Mouse (Mus musculus) neural tube, embryonic 12.5 days (tissue): Measurements from ENCODE around the gene Gm10271. TPM values are rescaled to one million over a fixed set of nuclear protein-coding genes. Genes with fewer than 3 reads are reported as not detected.

Experiments
- ATAC-seq: fragments of 200-750 bp; cut with Nextera tagmentation; 2 replicates; pipeline ENCODE4 v1.8.0; 2017; ENCODE audit warnings: low read depth, mild to moderate bottlenecking, moderate TSS enrichment, moderate library complexity; ENCODE audit not compliant: low FRiP score
- H3K27ac ChIP-seq: fragments of 300-500 bp; sonication (generic); 2 replicates; pipeline ENCODE4 v1.5.1; 2016
- H3K27me3 ChIP-seq: fragments of 300-500 bp; sonication (generic); replicated peaks from 2 replicates; pipeline ENCODE4 v1.6.1; 2016; ENCODE audit warnings: mild to moderate bottlenecking
- H3K36me3 ChIP-seq: fragments of 300-500 bp; sonication (generic); 2 replicates; pipeline ENCODE4 v1.6.1; 2016; ENCODE audit warnings: mild to moderate bottlenecking
- H3K4me1 ChIP-seq: fragments of 300-500 bp; sonication (generic); 2 replicates; pipeline ENCODE4 v1.6.1; 2016
- H3K4me2 ChIP-seq: fragments of 300-500 bp; sonication (generic); replicated peaks from 2 replicates; pipeline ENCODE4 v1.6.1; 2016; ENCODE audit warnings: mild to moderate bottlenecking
- H3K4me3 ChIP-seq: fragments of 300-500 bp; sonication (generic); 2 replicates; pipeline ENCODE4 v1.5.1; 2016
- H3K9ac ChIP-seq: fragments of 300-500 bp; sonication (generic); 2 replicates; pipeline ENCODE4 v1.6.1; 2016; ENCODE audit warnings: mild to moderate bottlenecking
- H3K9me3 ChIP-seq: fragments of 300-500 bp; sonication (generic); 2 replicates; pipeline ENCODE4 v1.6.1; 2016; ENCODE audit warnings: mild to moderate bottlenecking
- WGBS: fragments of 180-500 bp; shearing (Covaris S2); methylation state at CpG from one replicate; pipeline ENCODE4 v1.1.7; 2016; 5-methylcytosine and 5-hydroxymethylcytosine counted together
- polyA plus RNA-seq: library from polyadenylated mRNA; unstranded; fragments of >200 nt; fragmentation: Nextera tagmentation; extraction: Ambion mirVana; gene quantifications from 2 replicates; pipeline ENCODE4 v1.2.1, GENCODE M21; 2016

The Gm10271 gene
- polyA plus RNA-seq, 1 experiment from 2014 or later: not detected

- H3K4me1 ChIP-seq: no peaks in the 10 kb centered on the region
- no peak overlapping the region for H3K9ac ChIP-seq
- H3K4me3 ChIP-seq: no peak overlapping the region
- H3K9me3 ChIP-seq: no peaks in the 10 kb centered on the region
- no peaks in the 10 kb centered on the region for H3K27me3 ChIP-seq
- no peak overlapping the region for H3K4me2 ChIP-seq
- H3K36me3 ChIP-seq: peaks cover 48% of the 10 kb centered on the region
- no peak for ATAC-seq
- H3K27ac ChIP-seq: no peak overlapping the region
- WGBS: 91% methylated on average over 11 of the region's 11 CpGs
Observed at GRCm38 (mm10) chr10:116926428-116927113, 45.8 kb downstream of the Gm10271 start.

DNA sequence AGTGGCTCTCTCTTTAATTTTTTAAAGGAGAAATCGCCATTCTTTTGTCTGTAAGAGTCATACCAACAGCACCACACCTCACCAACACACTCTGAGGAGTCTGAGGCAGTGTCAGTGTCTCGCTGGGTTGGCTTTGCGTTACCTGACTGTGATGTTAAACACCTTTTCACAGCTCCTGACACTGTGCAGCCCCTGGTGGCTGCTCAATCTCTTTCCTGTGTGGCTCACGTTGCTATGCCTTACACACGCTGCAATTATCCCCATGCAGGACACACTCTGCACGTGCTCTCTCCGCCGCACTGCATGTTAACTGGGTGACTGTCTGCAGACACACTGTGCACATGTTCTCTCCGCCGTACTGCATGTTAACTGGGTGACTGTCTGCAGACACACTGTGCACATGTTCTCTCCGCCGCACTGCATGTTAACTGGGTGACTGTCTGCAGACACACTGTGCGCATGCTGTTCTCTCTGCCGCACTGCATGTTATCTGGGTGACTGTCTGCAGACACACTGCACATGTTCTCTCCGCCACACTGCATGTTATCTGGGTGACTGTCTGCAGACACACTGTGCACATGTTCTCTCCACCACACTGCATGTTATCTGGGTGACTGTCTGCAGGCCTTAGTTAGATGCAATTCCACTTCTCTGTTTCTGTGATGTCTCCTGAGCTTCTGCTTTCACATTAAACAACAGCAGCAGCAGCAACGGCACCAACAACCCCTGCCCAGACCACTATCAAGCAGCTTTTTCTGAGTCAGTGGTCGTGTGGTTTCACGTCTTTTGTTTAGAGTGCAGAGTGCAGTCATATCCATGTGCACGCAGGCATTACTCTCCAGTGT lies 48.5 kb downstream of the Gm10271 start:
- Histone ChIP-seq H3K27me3 (no peaks in the 10 kb centered on the region), H3K4me1 (no peaks in the 10 kb centered on the region), H3K4me3 (no peak overlapping the region), H3K27ac (no peak overlapping the region), H3K9ac (no peak overlapping the region), H3K36me3 (peaks cover 44% of the 10 kb centered on the region), H3K4me2 (no peak overlapping the region), H3K9me3 (no peaks in the 10 kb centered on the region)
- ATAC-seq: no peak
- 93% methylated on average over 19 of the region's 19 CpGs for WGBS

GRCm38 (mm10) chr10:116922161-116922560 lies 50.2 kb downstream of the Gm10271 start:
- H3K4me2 ChIP-seq: no peak overlapping the region
- no peaks in the 10 kb centered on the region for H3K9me3 ChIP-seq
- ATAC-seq: no peak
- no peak overlapping the region for H3K4me3 ChIP-seq
- peaks cover 48% of the 10 kb centered on the region for H3K36me3 ChIP-seq
- no peak overlapping the region for H3K27ac ChIP-seq
- no peak overlapping the region for H3K9ac ChIP-seq
- H3K4me1 ChIP-seq: no peaks in the 10 kb centered on the region
- no peaks in the 10 kb centered on the region for H3K27me3 ChIP-seq
- WGBS: 88% methylated on average over 15 of the region's 15 CpGs

- no peak overlapping the region for H3K27ac ChIP-seq
- no peak for ATAC-seq
- no peaks in the 10 kb centered on the region for H3K4me1 ChIP-seq
- H3K27me3 ChIP-seq: no peaks in the 10 kb centered on the region
- peaks cover 50% of the 10 kb centered on the region for H3K36me3 ChIP-seq
- H3K9ac ChIP-seq: no peak overlapping the region
- 94% methylated on average over 15 of the region's 15 CpGs for WGBS
- H3K4me3 ChIP-seq: no peak overlapping the region
- H3K4me2 ChIP-seq: no peak overlapping the region
- no peaks in the 10 kb centered on the region for H3K9me3 ChIP-seq
Observed at GRCm38 (mm10) chr10:116921416-116921815, 51.0 kb downstream of the Gm10271 start.

- Histone ChIP-seq H3K4me3 (no peak overlapping the region), H3K9ac (no peak overlapping the region), H3K9me3 (no peaks in the 10 kb centered on the region), H3K27ac (no peak overlapping the region), H3K36me3 (peaks cover 49% of the 10 kb centered on the region), H3K4me2 (no peak overlapping the region), H3K27me3 (no peaks in the 10 kb centered on the region), H3K4me1 (no peaks in the 10 kb centered on the region)
- ATAC-seq: no peak
- 96% methylated on average over 8 of the region's 8 CpGs for WGBS
Observed at GRCm38 (mm10) chr10:116920641-116921040, 51.8 kb downstream of the Gm10271 start.

- Histone ChIP-seq H3K4me3 (no peak overlapping the region), H3K27me3 (no peaks in the 10 kb centered on the region), H3K9ac (no peak overlapping the region), H3K4me2 (no peak overlapping the region), H3K27ac (no peak overlapping the region), H3K36me3 (peaks cover 47% of the 10 kb centered on the region), H3K9me3 (no peaks in the 10 kb centered on the region), H3K4me1 (no peaks in the 10 kb centered on the region)
- no peak for ATAC-seq
- 88% methylated on average over 25 of the region's 25 CpGs for WGBS
Observed at GRCm38 (mm10) chr10:116919368-116920317, 52.8 kb downstream of the Gm10271 start.

GRCm38 (mm10) chr10:116916581-116916980 lies 55.8 kb downstream of the Gm10271 start:
- Histone ChIP-seq H3K9me3 (no peaks in the 10 kb centered on the region), H3K4me1 (no peaks in the 10 kb centered on the region), H3K36me3 (peaks cover 56% of the 10 kb centered on the region), H3K4me2 (no peak overlapping the region), H3K9ac (no peak overlapping the region), H3K27me3 (no peaks in the 10 kb centered on the region), H3K4me3 (no peak overlapping the region), H3K27ac (no peak overlapping the region)
- no peak for ATAC-seq
- WGBS: 80% methylated on average over 8 of the region's 8 CpGs

GRCm38 (mm10) chr10:116915286-116915685 lies 57.1 kb downstream of the Gm10271 start:
- H3K4me1 ChIP-seq: no peaks in the 10 kb centered on the region
- no peak overlapping the region for H3K27ac ChIP-seq
- H3K27me3 ChIP-seq: no peaks in the 10 kb centered on the region
- no peak for ATAC-seq
- peaks cover 61% of the 10 kb centered on the region for H3K36me3 ChIP-seq
- H3K9ac ChIP-seq: no peak overlapping the region
- 94% methylated on average over 8 of the region's 8 CpGs for WGBS
- no peaks in the 10 kb centered on the region for H3K9me3 ChIP-seq
- H3K4me2 ChIP-seq: no peak overlapping the region
- no peak overlapping the region for H3K4me3 ChIP-seq

DNA sequence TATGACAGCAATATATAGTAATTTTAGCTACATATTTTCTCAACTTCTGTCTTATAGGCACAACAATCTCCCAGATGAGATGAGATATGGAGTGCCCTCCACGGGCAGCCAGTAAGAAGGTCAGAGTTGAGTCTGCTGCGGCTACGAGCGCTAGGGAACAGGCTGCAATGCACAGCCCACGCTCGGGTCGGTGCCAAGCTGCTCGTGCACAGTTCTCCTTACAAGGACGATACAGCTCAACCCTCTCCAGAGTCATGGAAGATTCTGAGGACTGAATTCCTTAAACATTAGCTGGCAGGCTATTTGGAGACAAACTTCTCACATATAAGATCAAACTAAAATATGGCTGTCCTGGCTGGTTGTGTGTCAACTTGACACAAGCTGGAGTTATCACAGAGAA lies 57.8 kb downstream of the Gm10271 start:
- Histone ChIP-seq H3K9ac (no peak overlapping the region), H3K4me2 (no peak overlapping the region), H3K36me3 (peaks cover 68% of the 10 kb centered on the region), H3K9me3 (no peaks in the 10 kb centered on the region), H3K4me1 (no peaks in the 10 kb centered on the region), H3K4me3 (no peak overlapping the region), H3K27ac (no peak overlapping the region), H3K27me3 (no peaks in the 10 kb centered on the region)
- ATAC-seq: no peak
- WGBS: 95% methylated on average over 9 of the region's 9 CpGs

DNA sequence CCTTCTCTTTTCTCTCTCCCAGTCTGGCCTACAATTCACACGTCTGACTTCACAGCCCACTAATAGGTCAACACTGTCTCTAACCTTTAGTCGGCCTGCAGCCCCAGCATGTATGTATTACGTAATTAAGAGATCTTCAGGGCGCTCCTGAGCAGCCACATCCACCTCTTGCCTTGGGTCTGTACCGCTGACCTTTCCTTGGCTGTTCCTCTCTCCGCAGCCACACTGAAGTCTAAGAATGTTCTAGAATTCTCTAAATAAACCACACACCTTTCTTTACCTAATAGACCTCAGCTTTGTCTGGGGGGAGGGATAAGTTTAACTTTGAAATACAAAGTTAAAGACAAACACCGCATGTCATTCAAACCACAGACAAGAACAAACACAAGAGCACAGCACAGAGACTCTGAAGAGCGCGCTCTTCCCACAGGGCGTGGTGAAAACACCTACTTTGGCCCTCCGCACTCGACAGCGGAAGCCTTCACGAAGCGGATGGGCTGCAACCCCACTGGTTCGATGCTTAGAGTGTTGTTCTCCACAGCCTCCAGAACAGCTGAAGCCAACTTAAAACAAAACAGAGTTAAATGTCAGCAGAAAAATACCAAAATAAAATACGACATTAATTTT lies 58.6 kb downstream of the Gm10271 start:
- WGBS: 93% methylated on average over 17 of the region's 17 CpGs
- no peaks in the 10 kb centered on the region for H3K4me1 ChIP-seq
- H3K36me3 ChIP-seq: peaks cover 75% of the 10 kb centered on the region
- ATAC-seq: no peak
- no peak overlapping the region for H3K4me3 ChIP-seq
- H3K27me3 ChIP-seq: no peaks in the 10 kb centered on the region
- no peak overlapping the region for H3K27ac ChIP-seq
- no peaks in the 10 kb centered on the region for H3K9me3 ChIP-seq
- no peak overlapping the region for H3K4me2 ChIP-seq
- H3K9ac ChIP-seq: no peak overlapping the region

- Histone ChIP-seq H3K36me3 (peaks cover 76% of the 10 kb centered on the region), H3K27ac (no peak overlapping the region), H3K4me2 (no peak overlapping the region), H3K27me3 (no peaks in the 10 kb centered on the region), H3K9ac (no peak overlapping the region), H3K9me3 (no peaks in the 10 kb centered on the region), H3K4me1 (no peaks in the 10 kb centered on the region), H3K4me3 (no peak overlapping the region)
- no peak for ATAC-seq
- 97% methylated on average over 9 of the region's 9 CpGs for WGBS
Observed at GRCm38 (mm10) chr10:116912850-116913249, 59.6 kb downstream of the Gm10271 start.
